Mouse (Mus musculus) adrenal gland, adult 18-20 months (tissue): ENCODE results near the gene Nckap5l. TPM values are rescaled to one million over a fixed set of nuclear protein-coding genes. Genes with fewer than 3 reads are reported as not detected.

Experiments
- DNase-seq, 2 experiments: peaks; one replicate each; pipeline ENCODE4 v3.0.0; 2021 to 2022; ENCODE audit warnings: low spot score in 2 of 2
- long read RNA-seq, 2 experiments: library from polyadenylated mRNA; stranded (forward); transcript quantifications; one replicate each; pipeline ENCODE4 v2.0.0; 2021
- total RNA-seq, 2 experiments: library from RNA; stranded (reverse); gene quantifications; 1 replicate in 1 of 2; 2 replicates in 1 of 2; pipeline ENCODE4 v1.2.3; 2021

The Nckap5l gene
- 10 to 100 TPM; 14.1 to 18.7 TPM for total RNA-seq
- long read RNA-seq, experiment 1, full-length matches to known transcripts: 1 of 7 reads
- long read RNA-seq, experiment 1, partial matches to known transcripts: 4 of 7 reads
- long read RNA-seq, experiment 1, other reads (novel, unspliced or antisense): 2 of 7 reads
- long read RNA-seq, experiment 2, partial matches to known transcripts: 10 of 10 reads
- long read RNA-seq, experiment 2, other reads (novel, unspliced or antisense): 0 of 10 reads

DNA sequence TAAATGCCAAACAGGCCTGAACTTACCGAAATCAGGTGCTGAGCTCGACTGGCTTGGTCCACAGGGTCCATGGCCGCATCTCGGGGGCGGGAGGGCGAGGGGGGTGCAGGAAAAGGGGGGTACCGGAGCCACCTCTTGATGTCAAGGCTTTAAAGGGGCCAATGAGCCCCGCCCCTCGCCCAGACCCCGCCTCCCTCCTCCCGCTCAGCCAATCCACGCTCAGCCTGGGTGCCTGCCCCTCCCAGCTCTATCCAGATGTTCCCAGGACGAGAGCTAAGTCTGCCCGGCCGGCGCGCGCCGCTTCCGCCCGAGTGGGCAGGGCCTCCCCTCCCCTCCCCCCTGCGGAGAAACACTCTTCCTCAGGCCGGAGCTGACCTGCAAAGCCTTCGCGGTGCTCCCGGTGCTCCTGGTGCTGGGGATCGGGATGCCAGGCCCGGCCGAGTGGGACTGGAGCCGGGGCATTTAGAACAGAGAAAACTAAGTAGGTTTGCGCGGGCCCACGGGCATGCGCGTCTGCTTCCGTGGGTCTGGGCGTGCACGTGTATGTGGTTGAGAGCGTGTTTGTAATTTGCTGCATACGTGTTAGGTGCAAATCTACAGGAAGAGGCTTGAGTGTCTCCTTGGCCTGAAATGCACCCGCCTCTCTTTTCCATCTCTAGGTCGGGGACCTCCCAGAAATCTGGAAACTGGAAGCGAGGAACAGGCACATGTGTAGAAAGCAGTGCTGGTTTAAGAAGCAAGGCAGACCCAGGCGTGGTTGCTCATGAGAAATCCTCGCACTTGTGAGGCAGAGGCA is at the start of gene Nckap5l:
Gene Nckap5l, minus strand, starts transcription at position 143 of the 796 bp plus-strand sequence.
- peak; percentile 86 to 88 for DNase-seq

DNA sequence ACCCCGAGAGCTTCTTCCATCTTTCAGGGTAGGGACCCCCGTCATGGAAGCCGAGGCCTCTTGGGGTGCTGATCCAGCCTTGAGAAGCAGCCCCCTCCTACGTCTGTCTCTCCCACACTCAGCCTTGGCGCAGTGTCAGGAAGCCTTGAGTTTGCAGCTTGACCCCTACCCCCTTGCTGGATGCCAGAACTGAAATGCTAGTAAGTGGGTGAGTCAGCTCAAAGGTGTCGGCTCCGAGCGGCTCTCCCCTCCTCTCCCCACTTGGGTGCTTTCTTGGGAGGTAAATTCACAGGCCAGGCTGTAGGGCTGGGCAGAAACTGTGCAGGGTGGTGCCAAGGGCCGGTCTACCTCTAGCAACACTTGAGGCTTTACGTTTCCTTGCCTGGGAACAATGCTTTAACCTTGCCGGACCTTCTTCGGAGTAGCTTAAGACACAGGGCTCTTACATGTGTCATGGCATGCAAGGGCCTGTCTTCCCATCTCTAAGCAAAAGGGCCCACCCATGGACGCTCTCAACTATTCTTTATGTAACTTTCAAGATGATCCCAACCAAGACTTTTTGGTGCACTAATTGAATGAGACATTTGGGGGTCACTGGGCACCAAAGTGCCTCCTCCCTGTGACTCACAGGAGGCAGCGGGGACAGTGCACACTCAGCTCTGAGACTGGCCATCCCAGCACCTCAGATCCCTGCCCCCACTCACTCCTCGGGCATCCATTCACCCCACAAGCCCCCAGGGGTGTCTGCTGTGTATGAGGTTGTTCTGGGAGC is 48.0 kb upstream of the Nckap5l start:
- peak; percentile 36 to 42 for DNase-seq

DNA sequence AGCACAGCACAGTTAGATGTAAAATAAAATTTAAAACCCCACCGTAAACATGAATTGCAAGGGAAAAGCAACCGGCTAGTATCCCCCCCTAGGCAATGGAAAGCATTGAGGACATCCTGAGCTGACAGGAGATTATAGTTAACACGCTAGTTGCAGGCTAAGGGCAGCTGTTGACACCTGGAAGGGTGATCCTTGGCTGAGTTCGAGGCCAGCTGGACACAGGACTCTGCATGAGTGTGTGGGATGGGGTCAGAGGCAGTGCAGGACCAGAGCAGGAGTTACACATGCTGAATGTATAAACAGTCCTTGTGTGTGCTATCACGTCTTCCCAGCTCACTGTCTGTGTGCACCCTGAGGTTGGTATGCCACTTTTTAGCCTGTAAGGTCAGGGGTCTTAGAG is 45.7 kb upstream of the Nckap5l start:
- DNase-seq: no peak

DNA sequence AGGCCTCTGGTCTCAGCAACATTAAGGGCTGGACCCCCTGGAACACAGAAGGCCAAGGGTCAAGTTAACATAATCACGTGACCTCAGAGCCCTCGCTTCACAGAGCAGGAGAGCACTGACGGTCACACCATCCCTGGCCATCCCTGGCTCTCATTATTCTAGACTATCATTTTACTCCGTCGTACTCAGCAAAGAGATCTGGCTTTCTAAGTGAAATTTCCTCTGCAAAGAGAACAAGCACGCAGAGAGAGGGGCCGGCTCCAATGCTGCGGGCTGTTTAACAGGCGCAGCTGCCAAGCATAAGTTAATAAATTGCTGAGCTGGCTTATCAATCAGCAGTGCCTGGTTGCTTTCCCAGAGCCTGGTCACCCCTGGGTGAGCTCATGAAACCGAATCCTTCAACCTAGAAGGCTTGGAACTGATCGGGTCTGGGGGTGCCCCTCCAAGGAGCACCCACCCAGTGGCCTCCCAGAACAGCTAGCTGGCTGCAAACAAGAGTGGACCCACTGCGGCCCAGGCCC is 44.8 kb upstream of the Nckap5l start:
- no peak for DNase-seq

DNA sequence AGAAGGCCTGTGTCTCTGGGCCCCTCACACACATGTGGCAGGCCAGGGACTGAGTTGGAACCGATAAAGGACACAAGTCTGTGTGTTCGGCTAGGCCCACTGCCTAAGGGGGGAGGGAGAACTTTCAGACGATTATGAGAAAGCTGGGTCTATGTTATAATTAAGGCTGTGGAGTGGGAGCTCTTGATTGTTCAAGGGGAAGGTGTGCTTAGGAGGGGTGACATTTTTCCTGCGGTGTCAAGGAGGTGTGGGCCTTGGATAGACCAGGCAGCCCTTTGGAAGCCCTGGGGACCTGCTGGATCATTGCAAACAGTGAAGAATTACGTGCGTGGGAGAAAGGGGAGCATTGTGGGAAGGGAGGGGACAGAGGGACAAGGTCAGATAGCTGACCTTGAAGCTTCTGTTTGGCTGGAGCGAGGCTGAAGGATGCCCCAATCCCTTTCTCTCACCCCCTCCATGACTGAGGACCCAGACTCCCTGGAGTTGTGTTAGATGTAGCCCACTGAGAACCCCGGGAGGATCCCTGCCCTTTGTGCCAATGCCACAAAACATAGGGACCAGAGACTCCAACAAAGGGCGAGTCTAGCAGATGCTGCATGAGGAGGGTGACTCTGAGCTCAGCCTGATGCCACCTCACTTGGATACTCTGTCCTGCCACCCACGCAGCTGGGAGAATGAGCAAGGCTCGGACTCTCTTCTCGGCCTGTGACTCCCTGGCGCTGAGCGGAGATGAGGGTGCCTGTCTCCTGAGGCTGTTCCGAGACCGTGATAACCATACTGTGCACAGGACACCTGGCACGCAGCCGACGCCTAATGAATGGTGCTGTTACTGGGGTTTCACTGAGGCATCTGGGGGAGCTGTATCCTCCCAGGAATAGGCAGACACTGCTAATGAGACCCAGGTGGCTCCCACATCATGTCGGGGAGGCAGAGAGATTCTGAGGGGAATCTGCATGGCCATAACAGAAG is 44.0 kb upstream of the Nckap5l start:
- DNase-seq: peak in 1 of 2 experiments; percentile 37

DNA sequence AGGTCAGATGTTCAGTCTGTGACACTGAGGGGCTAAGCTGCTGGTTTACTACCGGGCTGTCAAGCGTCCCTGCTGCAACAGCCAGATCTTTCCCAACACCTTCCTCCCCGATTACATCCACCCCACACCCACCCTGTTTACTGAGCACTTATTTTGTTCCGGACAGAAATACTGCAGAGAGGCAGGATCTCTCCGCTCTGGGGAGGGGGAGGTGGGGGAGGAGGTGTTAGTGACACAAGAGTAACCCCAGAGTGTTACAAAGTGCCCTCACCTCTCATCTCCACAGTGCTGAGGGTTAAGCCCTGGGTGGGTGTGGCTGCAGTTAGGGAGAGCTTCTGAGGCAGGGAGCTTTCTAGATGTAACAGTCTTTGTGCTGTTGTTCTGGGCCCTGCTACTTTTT is 42.8 kb upstream of the Nckap5l start:
- DNase-seq: no peak

DNA sequence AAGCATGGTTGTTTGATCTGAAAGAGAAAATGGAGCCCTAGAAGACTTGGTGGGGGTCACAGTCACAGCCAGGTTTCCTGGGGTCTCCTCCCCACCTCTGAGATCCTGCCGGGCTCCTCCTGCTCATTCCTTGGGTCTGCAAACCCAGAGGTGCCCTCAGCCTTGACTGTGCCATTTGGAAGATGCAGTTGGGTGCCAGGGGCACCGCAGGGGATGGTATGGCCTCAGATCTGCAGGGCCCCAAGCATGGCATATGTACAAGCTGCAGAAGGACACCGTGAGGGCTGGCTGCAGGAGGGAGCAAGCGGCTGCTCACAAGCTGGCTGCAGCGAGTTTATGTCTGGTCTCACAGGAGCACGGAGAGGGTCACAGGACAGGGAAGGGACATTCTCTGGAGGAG is 42.2 kb upstream of the Nckap5l start:
- DNase-seq: no peak

DNA sequence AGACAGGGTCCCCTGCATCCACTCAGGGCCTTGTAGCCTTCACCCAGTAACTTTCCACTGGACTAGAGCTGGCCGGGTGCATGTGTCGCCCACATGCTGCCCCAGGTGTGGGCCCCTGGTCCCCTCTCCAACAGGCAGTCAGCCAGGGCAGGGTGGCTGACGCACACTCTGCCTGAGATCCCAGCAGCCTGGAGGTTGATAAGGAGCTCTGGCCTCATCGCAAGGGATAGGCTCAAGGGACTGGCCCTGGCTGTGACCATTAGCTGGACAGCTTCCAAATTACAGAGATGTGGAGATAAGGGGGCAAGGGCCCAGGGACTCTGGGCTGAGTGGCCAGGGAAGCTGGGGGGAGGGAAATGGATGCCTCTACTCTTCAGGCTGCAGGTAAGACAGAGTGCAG is 41.2 kb upstream of the Nckap5l start:
- peak; percentile 36 to 41 for DNase-seq

DNA sequence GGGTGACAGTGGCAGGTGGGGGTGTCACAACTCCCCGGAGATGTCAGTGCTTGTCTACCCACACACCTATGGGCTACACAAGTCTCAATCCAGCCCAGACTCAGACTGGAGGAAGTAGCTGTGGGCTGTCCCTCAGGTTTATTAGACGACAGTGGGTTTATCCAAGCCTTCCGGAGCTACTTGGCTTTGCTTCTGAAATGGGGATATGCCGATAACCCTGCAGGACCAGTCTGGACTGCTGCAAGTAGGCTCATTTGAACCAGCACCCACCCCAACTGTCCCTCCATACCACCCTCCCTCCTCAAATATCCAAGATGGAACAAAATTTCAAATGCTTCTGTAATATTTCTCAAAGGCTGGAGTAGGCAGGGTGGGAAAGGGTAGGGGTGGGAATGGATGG is 40.8 kb upstream of the Nckap5l start:
- no peak for DNase-seq

DNA sequence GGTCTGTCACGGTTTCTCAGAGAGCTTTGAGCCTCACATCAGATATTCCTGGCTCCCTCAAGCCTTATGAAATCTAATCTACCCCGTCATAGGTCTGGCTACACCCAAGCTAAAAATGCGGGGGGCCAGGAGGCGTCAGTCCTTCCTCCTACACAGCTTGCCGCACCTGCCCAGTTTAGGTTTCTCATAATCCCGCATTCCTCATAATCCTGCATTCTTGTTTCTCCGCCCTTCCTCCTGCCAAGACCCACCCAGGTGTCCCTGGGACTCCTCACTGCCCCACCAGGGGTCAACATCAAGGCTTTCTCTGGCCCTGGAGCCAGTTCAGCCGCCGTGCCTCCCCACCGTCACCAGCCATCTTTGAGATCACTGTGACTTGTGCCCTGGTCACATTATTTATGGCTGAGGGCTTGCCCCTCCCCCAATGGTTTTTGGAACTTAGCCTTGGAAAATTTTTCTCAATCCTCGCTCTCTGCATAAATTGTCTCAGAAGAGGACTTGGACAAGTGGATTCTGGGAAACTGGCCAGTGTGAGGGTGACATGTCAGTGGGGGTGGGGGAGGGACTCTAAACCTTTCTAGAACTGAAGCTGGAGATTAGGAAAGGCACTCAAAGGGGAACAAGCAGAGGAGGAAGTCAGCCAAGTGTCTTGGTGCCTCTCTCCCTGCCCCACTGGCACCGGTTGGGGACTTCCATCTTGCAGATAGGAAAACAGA is 40.1 kb upstream of the Nckap5l start:
- DNase-seq: peak; percentile 57

DNA sequence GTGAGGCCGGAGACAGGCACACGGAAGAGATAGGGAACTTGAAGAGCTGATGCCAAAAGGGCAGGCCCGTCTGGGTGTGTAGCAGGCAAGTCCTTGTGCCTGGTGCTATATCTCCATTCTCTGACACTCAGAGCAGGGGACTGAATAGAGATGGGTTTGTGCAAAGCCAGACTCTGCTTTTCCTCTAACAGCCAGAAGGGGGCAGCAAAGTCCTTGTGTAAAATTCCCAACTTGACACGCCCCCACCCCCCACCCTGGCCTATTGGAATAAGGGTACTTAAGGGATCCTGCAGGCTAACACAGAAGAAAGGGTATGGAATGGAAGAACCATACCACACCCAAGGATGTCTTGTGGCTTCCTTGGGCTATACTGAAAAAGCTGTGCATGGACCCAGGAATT is 39.5 kb upstream of the Nckap5l start:
- peak; percentile 45 to 47 for DNase-seq

DNA sequence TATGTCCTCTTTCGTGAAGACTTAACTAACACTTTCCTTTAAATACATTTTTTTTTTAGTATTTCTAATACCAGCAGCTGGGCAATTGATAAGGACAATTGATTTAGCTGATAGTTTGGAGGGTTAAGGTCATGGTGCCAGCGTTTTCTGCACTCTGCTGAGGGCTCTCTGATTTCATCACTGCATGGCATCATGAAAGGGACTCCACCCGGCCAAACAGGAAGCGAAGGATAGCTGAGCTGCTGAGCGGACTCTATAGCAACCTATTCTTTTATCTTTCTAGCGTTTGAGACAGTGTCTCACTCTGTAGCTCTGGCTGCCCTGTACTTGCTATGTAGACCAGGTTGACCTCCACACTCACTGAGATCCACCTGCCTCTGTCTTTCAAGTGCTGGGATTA is 27.2 kb upstream of the Nckap5l start:
- DNase-seq: no peak

DNA sequence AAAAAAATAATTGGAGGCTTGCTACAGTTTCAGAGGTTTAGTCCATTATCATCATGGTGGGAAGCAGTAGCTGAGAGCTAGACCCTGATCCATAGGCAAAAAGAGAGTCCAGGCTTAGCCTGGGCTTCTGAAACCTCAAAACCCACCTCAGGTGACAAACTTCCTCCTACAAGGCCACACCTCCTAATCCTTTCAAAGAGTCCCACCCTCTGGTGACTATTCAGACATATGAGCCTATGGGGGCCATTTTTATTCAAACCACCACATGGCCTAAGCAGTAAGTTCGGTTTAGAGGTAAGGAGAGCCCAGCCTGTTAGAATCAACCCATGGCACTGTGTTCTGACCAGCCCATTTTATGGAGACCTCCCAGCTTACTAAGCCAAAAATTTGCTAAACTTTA is 18.3 kb upstream of the Nckap5l start:
- DNase-seq: no peak

DNA sequence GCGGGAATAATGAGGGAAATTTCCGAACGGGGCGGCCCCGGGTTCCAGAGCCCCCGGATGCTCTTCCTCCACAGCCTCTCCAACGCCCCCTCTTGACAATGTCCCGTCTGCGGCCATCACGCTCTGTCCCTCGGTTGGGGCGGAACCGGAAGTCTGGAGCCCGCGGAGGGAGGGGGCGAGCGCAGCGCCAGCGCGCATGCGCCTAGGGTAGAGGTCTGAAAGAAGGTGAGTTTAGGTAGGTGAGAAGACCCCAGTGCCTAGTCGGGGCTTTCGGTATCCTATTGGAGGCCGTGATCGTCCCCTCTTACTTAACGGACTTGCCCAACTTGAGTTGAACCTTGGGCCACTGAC is 17.0 kb upstream of the Nckap5l start, which contains the start of gene Bcdin3d:
Gene Bcdin3d, minus strand, starts transcription at position 155 of the 351 bp plus-strand sequence.
- DNase-seq: peak; percentile 86 to 90

DNA sequence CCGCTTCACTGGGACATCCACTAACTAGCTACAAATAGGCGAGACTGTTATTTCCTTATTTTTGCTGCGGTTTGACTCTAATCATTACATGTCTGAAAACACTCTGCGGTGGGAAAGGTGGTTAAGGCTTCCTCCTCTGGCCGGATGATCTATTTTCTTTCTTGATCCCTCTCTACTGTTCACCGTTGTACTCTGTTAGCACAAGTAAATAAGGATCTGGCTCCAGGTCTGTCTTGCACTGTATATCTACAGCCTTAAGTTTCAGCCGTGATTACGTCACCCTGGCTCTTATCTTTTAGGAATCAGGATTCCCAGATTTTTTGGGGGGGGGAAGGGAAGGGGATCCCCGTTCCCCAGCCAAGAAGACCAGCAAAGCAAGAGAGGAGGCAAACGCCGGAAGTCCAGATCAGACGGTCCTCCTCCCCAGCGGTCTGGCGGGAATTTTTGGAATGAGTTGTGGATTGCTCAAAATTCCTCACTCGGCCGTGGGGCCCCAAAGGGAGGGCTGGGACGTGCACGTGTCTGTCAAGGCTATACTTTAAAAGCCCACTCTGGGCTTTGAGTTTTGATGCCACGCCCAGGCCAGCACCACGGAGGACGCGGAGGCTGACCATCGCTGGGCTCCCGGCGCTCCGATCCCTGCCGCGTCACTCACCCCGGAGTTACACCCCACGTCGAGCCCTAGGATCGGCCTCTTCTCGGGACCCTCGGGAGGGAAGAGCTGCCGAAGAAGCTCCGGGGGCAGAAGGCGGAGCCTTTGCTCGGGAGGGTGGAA is 16.4 kb upstream of the Nckap5l start:
- peak; percentile 54 to 57 for DNase-seq

DNA sequence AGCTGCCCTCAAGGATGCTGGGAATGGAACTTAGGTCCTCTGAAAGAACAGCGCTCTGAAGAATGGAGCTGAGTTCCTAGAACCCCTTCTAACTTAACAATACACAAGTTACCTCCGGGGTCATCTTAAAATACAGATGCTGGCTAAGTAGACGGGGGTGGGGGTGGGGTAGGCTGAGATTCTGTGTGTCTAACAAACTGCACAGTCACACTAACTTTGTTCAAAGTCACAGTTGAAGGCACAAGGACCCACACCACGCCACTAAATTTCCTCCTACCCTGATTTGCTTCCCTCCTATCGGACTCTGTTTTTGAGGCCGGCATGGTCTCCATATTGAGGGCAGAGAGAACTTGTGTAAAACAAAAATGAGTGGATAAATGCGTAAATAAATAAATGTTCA is 15.4 kb upstream of the Nckap5l start:
- no peak for DNase-seq

DNA sequence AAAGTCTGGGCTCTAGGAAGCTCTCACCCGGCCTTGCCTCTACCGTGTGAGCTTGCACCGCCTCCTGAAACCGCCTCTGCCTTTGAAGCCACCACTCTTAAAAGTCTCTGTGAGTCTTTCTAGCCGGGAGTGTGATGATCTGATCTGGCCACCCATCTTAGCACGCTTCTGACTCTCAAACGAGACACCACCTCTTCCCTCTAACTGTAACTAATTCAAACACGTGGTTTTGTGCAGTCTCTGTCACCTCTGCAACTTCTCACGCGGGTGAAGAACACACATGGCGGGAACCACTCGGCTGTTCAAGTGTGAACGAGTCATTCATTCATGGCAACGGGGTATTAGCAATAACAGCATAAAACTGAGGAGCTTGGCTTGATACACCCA is 14.1 kb upstream of the Nckap5l start:
- no peak for DNase-seq

DNA sequence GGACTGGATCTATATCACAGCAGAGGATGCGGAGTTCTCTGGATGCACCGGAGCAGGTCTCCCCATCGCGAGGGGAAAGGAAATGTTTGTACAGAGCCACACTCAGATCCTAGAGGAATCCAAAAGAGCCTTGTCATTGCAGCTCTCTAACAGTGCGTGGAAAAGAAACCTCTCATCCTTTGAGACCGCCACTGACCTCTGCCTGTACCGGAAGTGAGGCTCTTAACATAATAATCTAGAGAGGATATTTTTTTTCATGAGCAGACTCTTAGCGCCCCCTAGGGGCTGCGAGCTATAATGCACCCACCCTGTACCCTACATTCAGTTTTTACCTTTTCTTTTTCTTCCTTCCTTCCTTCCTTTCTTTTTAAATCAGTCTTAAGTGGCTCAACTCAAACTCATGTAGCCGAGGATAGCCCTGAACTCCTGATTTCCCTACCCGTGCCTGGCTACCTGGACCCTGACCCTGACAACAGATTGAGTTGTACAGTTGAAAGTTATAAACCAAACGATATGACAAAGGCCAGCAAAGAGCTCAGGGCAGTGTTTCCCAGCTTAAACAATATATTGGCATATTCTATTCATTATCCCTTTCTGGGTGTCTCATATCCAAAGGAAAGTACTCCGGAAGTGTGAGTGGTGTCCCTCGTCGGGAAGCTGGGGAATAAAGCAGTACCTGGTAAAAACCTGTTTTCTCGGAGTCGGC is 13.6 kb upstream of the Nckap5l start:
- peak; percentile 48 to 60 for DNase-seq
